Mouse (Mus musculus): ENCODE measurements around the gene Ndel1. TPM values are rescaled to one million over a fixed set of nuclear protein-coding genes. Genes with fewer than 3 reads are reported as not detected.

Ndel1 gene
- total and polyA plus RNA-seq, 2 experiments, result 33.8 to 41.3 TPM

DNA sequence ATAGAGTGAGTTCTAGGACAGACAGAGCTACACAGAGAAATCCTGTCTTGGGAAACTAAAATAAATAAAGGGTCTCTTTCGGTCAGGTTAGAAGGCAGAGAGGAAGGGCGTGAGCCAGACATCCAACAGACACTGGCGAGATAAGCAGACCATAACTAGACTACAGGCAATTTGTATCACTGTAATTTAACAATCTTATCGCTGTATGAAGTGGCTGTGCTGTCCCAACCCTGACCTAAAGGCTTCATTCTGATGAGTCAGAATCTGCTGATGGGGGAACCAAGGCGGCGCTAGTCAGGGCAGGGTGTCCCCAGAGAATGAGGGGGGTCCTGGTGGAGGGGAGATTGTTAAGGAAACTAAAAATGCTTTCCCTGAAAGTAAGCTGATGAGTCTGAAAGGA lies 27.1 kb upstream of the Ndel1 start:
- Histone ChIP-seq H3K79me2 (ENCODE audit: control insufficient read depth, insufficient read depth, low read length) (no peaks in the 10 kb centered on the region), H3K36me3 (ENCODE audit: control insufficient read depth, insufficient read depth, low read length) (peaks cover 11% of the 10 kb centered on the region), H3K27ac (replicated peaks; ENCODE audit: insufficient read depth, low read depth, low read length) (peak overlapping the region; percentile 42; the same call in 1 of the 2 replicates), H3K4me3 (ENCODE audit: insufficient read depth, low read depth, low read length) (no peak overlapping the region), H3K27me3 (ENCODE audit: control insufficient read depth, insufficient read depth, low read length) (no peaks in the 10 kb centered on the region), H3K9ac (ENCODE audit: low read depth, low read length) (no peak overlapping the region), H3K4me1 (ENCODE audit: control insufficient read depth, insufficient read depth, low read length) (no peaks in the 10 kb centered on the region)
- DNase-seq (ENCODE audit: extremely low read depth, low read depth, low spot score), result no peak
- WGBS, result 75% methylated on average over 6 of the region's 6 CpGs
- TF ChIP-seq CTCF (IDR thresholded peaks at IDR 0.05; ENCODE audit: low read depth, low read length) (no peak), POLR2A (IDR thresholded peaks at IDR 0.05; ENCODE audit: extremely low read depth, insufficient read depth, low read length) (no peak)

- WGBS, result 64% methylated on average over 6 of the region's 6 CpGs
- Histone ChIP-seq H3K4me3 (ENCODE audit: insufficient read depth, low read depth, low read length) (no peak overlapping the region), H3K27me3 (ENCODE audit: control insufficient read depth, insufficient read depth, low read length) (no peaks in the 10 kb centered on the region), H3K4me1 (ENCODE audit: control insufficient read depth, insufficient read depth, low read length) (no peaks in the 10 kb centered on the region), H3K79me2 (ENCODE audit: control insufficient read depth, insufficient read depth, low read length) (no peaks in the 10 kb centered on the region), H3K27ac (replicated peaks; ENCODE audit: insufficient read depth, low read depth, low read length) (no peak overlapping the region), H3K9ac (ENCODE audit: low read depth, low read length) (no peak overlapping the region), H3K36me3 (ENCODE audit: control insufficient read depth, insufficient read depth, low read length) (peaks cover 2% of the 10 kb centered on the region; the same call in 1 of the 2 replicates)
- DNase-seq (ENCODE audit: extremely low read depth, low read depth, low spot score), result no peak
- TF ChIP-seq CTCF (IDR thresholded peaks at IDR 0.05; ENCODE audit: low read depth, low read length) (no peak), POLR2A (IDR thresholded peaks at IDR 0.05; ENCODE audit: extremely low read depth, insufficient read depth, low read length) (no peak)
Measured at GRCm38 (mm10) chr11:68897838-68898237, 26.2 kb upstream of the Ndel1 start.

DNA sequence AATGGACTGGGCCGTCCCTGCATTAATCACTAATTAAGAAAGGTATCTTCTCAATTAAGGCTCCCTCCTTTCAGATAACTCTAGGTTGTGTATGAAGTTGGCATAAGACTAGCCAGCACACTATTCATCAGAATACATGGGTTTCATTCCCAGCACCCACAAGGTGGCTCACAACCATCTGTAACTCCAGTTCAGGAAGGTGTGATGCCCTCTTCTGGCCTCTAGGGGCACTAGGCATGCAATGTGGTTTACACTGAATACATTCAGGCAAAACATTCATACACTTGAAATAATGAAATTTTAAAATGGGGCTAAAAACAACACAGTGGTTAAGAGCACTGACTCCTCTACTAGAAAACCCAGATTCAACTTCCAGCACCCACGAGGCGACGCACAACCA lies 25.5 kb upstream of the Ndel1 start:
- 58% methylated on average over 4 of the region's 4 CpGs for WGBS
- Histone ChIP-seq H3K9ac (ENCODE audit: low read depth, low read length) (no peak overlapping the region), H3K27ac (replicated peaks; ENCODE audit: insufficient read depth, low read depth, low read length) (no peak overlapping the region), H3K79me2 (ENCODE audit: control insufficient read depth, insufficient read depth, low read length) (no peaks in the 10 kb centered on the region), H3K27me3 (ENCODE audit: control insufficient read depth, insufficient read depth, low read length) (no peaks in the 10 kb centered on the region), H3K36me3 (ENCODE audit: control insufficient read depth, insufficient read depth, low read length) (no peaks in the 10 kb centered on the region), H3K4me3 (ENCODE audit: insufficient read depth, low read depth, low read length) (no peak overlapping the region), H3K4me1 (ENCODE audit: control insufficient read depth, insufficient read depth, low read length) (no peaks in the 10 kb centered on the region)
- TF ChIP-seq CTCF (IDR thresholded peaks at IDR 0.05; ENCODE audit: low read depth, low read length) (peak; percentile 58; the same call in 1 of the 2 replicates), POLR2A (IDR thresholded peaks at IDR 0.05; ENCODE audit: extremely low read depth, insufficient read depth, low read length) (no peak)
- DNase-seq (ENCODE audit: extremely low read depth, low read depth, low spot score), result peak; percentile 42

DNA sequence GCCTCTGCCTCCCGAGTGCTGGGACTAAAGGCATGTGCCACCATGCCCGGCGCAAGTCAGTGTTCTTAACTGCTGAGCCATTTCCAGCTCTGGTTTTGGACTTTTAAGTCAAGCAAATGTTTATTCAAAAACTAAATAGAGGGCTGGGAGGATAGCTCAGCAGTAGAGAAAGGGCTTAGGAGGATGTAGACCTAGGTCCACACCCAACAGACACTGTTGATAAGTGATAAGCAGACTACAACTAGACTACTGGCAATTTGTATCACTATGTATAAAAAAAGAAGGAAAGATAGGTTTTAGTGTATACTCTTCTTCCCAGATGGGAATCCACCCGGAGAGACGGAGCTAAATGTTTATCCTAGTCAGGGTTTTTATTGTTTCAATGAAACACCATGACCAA lies 24.6 kb upstream of the Ndel1 start:
- H3K36me3 ChIP-seq (ENCODE audit: control insufficient read depth, insufficient read depth, low read length), result no peaks in the 10 kb centered on the region
- no peak overlapping the region for H3K4me3 ChIP-seq (ENCODE audit: insufficient read depth, low read depth, low read length)
- 81% methylated on average over 5 of the region's 5 CpGs for WGBS
- H3K4me1 ChIP-seq (ENCODE audit: control insufficient read depth, insufficient read depth, low read length), result no peaks in the 10 kb centered on the region
- H3K27me3 ChIP-seq (ENCODE audit: control insufficient read depth, insufficient read depth, low read length), result no peaks in the 10 kb centered on the region
- TF ChIP-seq POLR2A (IDR thresholded peaks at IDR 0.05; ENCODE audit: extremely low read depth, insufficient read depth, low read length), result no peak
- H3K9ac ChIP-seq (ENCODE audit: low read depth, low read length), result no peak overlapping the region
- H3K27ac ChIP-seq (replicated peaks; ENCODE audit: insufficient read depth, low read depth, low read length), result no peak overlapping the region
- H3K79me2 ChIP-seq (ENCODE audit: control insufficient read depth, insufficient read depth, low read length), result no peaks in the 10 kb centered on the region
- DNase-seq (ENCODE audit: extremely low read depth, low read depth, low spot score), result no peak

- DNase-seq (ENCODE audit: extremely low read depth, low read depth, low spot score), result no peak
- H3K4me3 ChIP-seq (ENCODE audit: insufficient read depth, low read depth, low read length), result no peak overlapping the region
- no peaks in the 10 kb centered on the region for H3K4me1 ChIP-seq (ENCODE audit: control insufficient read depth, insufficient read depth, low read length)
- no peaks in the 10 kb centered on the region for H3K79me2 ChIP-seq (ENCODE audit: control insufficient read depth, insufficient read depth, low read length)
- WGBS, result 80% methylated on average over 12 of the region's 12 CpGs
- no peak overlapping the region for H3K9ac ChIP-seq (ENCODE audit: low read depth, low read length)
- no peaks in the 10 kb centered on the region for H3K27me3 ChIP-seq (ENCODE audit: control insufficient read depth, insufficient read depth, low read length)
- no peaks in the 10 kb centered on the region for H3K36me3 ChIP-seq (ENCODE audit: control insufficient read depth, insufficient read depth, low read length)
- H3K27ac ChIP-seq (replicated peaks; ENCODE audit: insufficient read depth, low read depth, low read length), result no peak overlapping the region
- TF ChIP-seq CTCF (IDR thresholded peaks at IDR 0.05; ENCODE audit: low read depth, low read length) (no peak), POLR2A (IDR thresholded peaks at IDR 0.05; ENCODE audit: extremely low read depth, insufficient read depth, low read length) (no peak)
Measured at GRCm38 (mm10) chr11:68893911-68894464, 22.3 kb upstream of the Ndel1 start.

GRCm38 (mm10) chr11:68892233-68892832 lies 20.7 kb upstream of the Ndel1 start:
- H3K9ac ChIP-seq (ENCODE audit: low read depth, low read length), result no peak overlapping the region
- H3K79me2 ChIP-seq (ENCODE audit: control insufficient read depth, insufficient read depth, low read length), result no peaks in the 10 kb centered on the region
- 62% methylated on average over 15 of the region's 15 CpGs for WGBS
- H3K36me3 ChIP-seq (ENCODE audit: control insufficient read depth, insufficient read depth, low read length), result no peaks in the 10 kb centered on the region
- 0 out of 2 replicates have a peak overlapping the region, but pooled peaks have one; percentile 25 for H3K27ac ChIP-seq (replicated peaks; ENCODE audit: insufficient read depth, low read depth, low read length)
- peak overlapping the region; percentile 23; the same call in 1 of the 2 replicates for H3K4me3 ChIP-seq (ENCODE audit: insufficient read depth, low read depth, low read length)
- H3K27me3 ChIP-seq (ENCODE audit: control insufficient read depth, insufficient read depth, low read length), result no peaks in the 10 kb centered on the region
- H3K4me1 ChIP-seq (ENCODE audit: control insufficient read depth, insufficient read depth, low read length), result no peaks in the 10 kb centered on the region
- TF ChIP-seq POLR2A (IDR thresholded peaks at IDR 0.05; ENCODE audit: extremely low read depth, insufficient read depth, low read length) (no peak), CTCF (IDR thresholded peaks at IDR 0.05; ENCODE audit: low read depth, low read length) (no peak)
- no peak for DNase-seq (ENCODE audit: extremely low read depth, low read depth, low spot score)
